Mouse (Mus musculus): ENCODE results near the gene Atp6v1d.

GRCm38 (mm10) chr12:78906707-78907162, 45.3 kb upstream of the Atp6v1d start, which contains the start of gene Plek2:
- no peak for TF ChIP-seq POLR2A (IDR thresholded peaks at IDR 0.05; ENCODE audit: insufficient read depth, low read depth, low read length)
- TF ChIP-seq CTCF (IDR thresholded peaks at IDR 0.05; ENCODE audit: insufficient read depth, low read depth, low read length), result no peak
